Mouse (Mus musculus): Measurements from ENCODE around the gene Pex11a.

GRCm38 (mm10) chr7:79756334-79756733 lies 13.4 kb upstream of the Pex11a start:
- TF ChIP-seq HCFC1 (IDR thresholded peaks at IDR 0.05; ENCODE audit: borderline replicate concordance, insufficient read depth, low read length): no peak
- no peak for TF ChIP-seq CHD2 (IDR thresholded peaks at IDR 0.05; ENCODE audit: low read depth, low read length)

All from ES-E14 (cell line).